Mouse (Mus musculus) kidney, adult 2 months (tissue): ENCODE data around the gene Prdx3. TPM values are rescaled to one million over a fixed set of nuclear protein-coding genes. Genes with fewer than 3 reads are reported as not detected.

Experiments
- DNase-seq: peaks from one replicate; pipeline ENCODE4 v3.0.0; 2021
- H3K27ac ChIP-seq: fragments of 200-500 bp; 2 replicates; pipeline ENCODE4 v1.5.1; 2012; ENCODE audit warnings: low read depth, low read length, control low read depth, inconsistent platforms; ENCODE audit not compliant: insufficient read depth
- H3K27me3 ChIP-seq: fragments of 200-500 bp; replicated peaks from 2 replicates; pipeline ENCODE4 v1.6.1; 2012; ENCODE audit warnings: mild to moderate bottlenecking, moderate library complexity, low read length, inconsistent platforms; ENCODE audit not compliant: control insufficient read depth, insufficient read depth
- H3K36me3 ChIP-seq: fragments of 200-500 bp; 2 replicates; pipeline ENCODE4 v1.6.1; 2012; ENCODE audit warnings: mild to moderate bottlenecking, moderate library complexity, low read length, inconsistent platforms; ENCODE audit not compliant: control insufficient read depth, insufficient read depth
- H3K4me1 ChIP-seq: fragments of 200-500 bp; 2 replicates; pipeline ENCODE4 v1.6.1; 2011; ENCODE audit warnings: low read length; ENCODE audit not compliant: control insufficient read depth, insufficient read depth
- H3K4me3 ChIP-seq: fragments of 200-500 bp; 2 replicates; pipeline ENCODE4 v1.5.1; 2011; ENCODE audit warnings: mild to moderate bottlenecking, low read depth, low read length, control low read depth; ENCODE audit not compliant: insufficient read depth
- CTCF ChIP-seq: fragments of 200-500 bp; conservative IDR thresholded peaks from 2 replicates; pipeline ENCODE4 v1.5.1; 2011; ENCODE audit warnings: low read depth, mild to moderate bottlenecking, control low read depth, low read length, moderate library complexity, mixed read lengths; ENCODE audit not compliant: insufficient read depth, insufficient read length
- POLR2A ChIP-seq: fragments of 200-500 bp; IDR thresholded peaks from one replicate; pipeline ENCODE4 v1.6.1; 2011; ENCODE audit warnings: low read depth, low read length, control low read depth
- WGBS: fragments of 180-500 bp; shearing (Covaris S2); methylation state at CpG from one replicate; pipeline ENCODE4 v1.1.7; 2018; 5-methylcytosine and 5-hydroxymethylcytosine counted together
- polyA plus RNA-seq: library from polyadenylated mRNA; depleted of rRNA; stranded (reverse); fragments of >200 nt; gene quantifications from 2 replicates; pipeline ENCODE4 v1.2.3, GENCODE M21; 2012

Prdx3 gene
- polyA plus RNA-seq, 1 experiment, result 364 TPM

GRCm38 (mm10) chr19:60889714-60890315 is 15.5 kb upstream of the Prdx3 start, which contains the start of gene Grk5:
Grk5 (plus strand) TSS chr19:60889749.
- peak; percentile 97 for DNase-seq
- under 1% methylated on average over 55 of the region's 55 CpGs for WGBS
- no peaks in the 10 kb centered on the region for H3K27me3 ChIP-seq

DNA sequence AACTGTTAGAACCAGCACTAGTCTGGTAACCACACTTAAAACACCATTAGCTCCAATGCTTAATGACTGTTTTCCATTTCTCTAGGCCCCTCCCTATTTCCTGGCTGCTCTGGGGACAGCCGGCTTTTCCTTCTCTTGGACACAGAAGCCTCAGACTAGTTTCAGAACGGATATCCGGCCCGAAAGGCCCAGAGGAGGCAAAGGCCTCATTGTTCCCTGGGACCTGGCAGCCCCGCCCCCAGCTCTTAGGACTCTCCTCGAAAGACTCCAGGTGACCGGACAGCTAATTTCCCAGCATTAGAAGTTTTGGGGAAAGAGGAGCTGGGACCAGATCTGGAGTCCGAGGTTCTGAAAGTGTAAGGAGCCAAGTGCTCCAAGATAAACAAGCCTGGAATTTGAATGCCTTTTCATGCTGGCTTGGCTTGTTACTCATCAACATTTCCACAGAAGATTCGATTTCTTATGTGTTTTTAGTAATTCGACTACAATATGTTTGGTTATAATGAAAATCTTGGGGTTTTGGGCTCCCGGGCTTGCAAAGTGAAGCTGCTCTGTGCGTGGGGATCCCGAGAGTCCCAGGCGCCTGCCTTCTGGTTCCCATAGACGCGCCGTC is 14.9 kb upstream of the Prdx3 start:
- H3K4me3 ChIP-seq, result peak overlapping the region; percentile 72
- 4% methylated on average over 17 of the region's 17 CpGs for WGBS
- no peaks in the 10 kb centered on the region for H3K27me3 ChIP-seq
- H3K27ac ChIP-seq, result peak overlapping the region; percentile 91
- H3K36me3 ChIP-seq, result no peaks in the 10 kb centered on the region
- TF ChIP-seq CTCF, result no peak; the same call in 1 of the 2 replicates
- no peak for TF ChIP-seq POLR2A
- DNase-seq, result peak; percentile 91
- peaks cover 3% of the 10 kb centered on the region; the same call in 1 of the 2 replicates for H3K4me1 ChIP-seq

More at GRCm38 (mm10) chr19:60889714-60890315, 15.5 kb upstream of the Prdx3 start, which contains the start of gene Grk5:
- no peaks in the 10 kb centered on the region for H3K36me3 ChIP-seq
- peak within 1 kb of the TSS; percentile 72 for H3K4me3 ChIP-seq
- H3K4me1 ChIP-seq, result peaks cover 3% of the 10 kb centered on the region; the same call in 1 of the 2 replicates
- TF ChIP-seq POLR2A (no peak), CTCF (peak; percentile 68; the same call in 1 of the 2 replicates)
- peak within 1 kb of the TSS; percentile 98 for H3K27ac ChIP-seq

- no peaks in the 10 kb centered on the region for H3K27me3 ChIP-seq
- no peak overlapping the region for H3K27ac ChIP-seq
- H3K36me3 ChIP-seq, result no peaks in the 10 kb centered on the region
- H3K4me3 ChIP-seq, result no peak overlapping the region
- DNase-seq, result no peak
- peaks cover 3% of the 10 kb centered on the region; the same call in 1 of the 2 replicates for H3K4me1 ChIP-seq
- TF ChIP-seq POLR2A, result no peak
- no peak for TF ChIP-seq CTCF
- 80% methylated on average over 2 of the region's 2 CpGs for WGBS
Measured at GRCm38 (mm10) chr19:60887637-60888036, 13.3 kb upstream of the Prdx3 start.

GRCm38 (mm10) chr19:60883129-60883528 is 8.8 kb upstream of the Prdx3 start:
- WGBS, result 4% methylated on average over 3 of the region's 3 CpGs
- no peaks in the 10 kb centered on the region for H3K27me3 ChIP-seq
- no peaks in the 10 kb centered on the region for H3K36me3 ChIP-seq
- H3K4me1 ChIP-seq, result no peaks in the 10 kb centered on the region
- TF ChIP-seq POLR2A (no peak), CTCF (peak; percentile 61)
- H3K27ac ChIP-seq, result no peak overlapping the region
- H3K4me3 ChIP-seq, result no peak overlapping the region
- DNase-seq, result peak; percentile 70

- 4% methylated on average over 4 of the region's 4 CpGs for WGBS
- H3K4me3 ChIP-seq, result peak overlapping the region; percentile 68
- DNase-seq, result peak; percentile 66
Measured at GRCm38 (mm10) chr19:60873501-60873900, 855 bp downstream of the Prdx3 start.

DNA sequence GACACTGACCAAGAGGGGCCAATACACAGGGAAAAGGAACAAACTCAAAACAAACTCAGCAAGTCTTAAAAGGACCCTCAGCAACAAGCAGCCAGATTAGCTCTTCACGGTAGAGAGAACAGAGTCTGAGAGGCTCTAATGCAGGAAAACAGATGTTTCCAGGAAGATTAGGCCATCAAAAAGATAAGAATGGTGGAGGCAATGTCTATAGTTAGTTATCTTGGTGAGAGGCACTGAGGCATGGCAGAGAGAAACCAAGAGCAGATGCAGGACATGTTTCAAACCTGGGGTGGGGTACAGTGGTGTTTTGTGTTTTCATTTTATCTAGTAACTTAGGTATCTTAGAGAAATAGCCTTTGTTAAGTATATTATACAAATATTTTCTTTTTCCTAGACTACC is 2.1 kb downstream of the Prdx3 start:
- peaks cover 9% of the 10 kb centered on the region for H3K4me1 ChIP-seq
- TF ChIP-seq CTCF (no peak), POLR2A (no peak)
- DNase-seq, result no peak
- no peak overlapping the region for H3K27ac ChIP-seq
- H3K4me3 ChIP-seq, result no peak overlapping the region
- H3K27me3 ChIP-seq, result no peaks in the 10 kb centered on the region
- peaks cover 14% of the 10 kb centered on the region for H3K36me3 ChIP-seq
- WGBS, result 52% methylated on average over 1 of the region's 1 CpGs

More at GRCm38 (mm10) chr19:60873501-60873900, 855 bp downstream of the Prdx3 start:
- TF ChIP-seq CTCF (no peak), POLR2A (no peak)
- H3K4me1 ChIP-seq, result peaks cover 9% of the 10 kb centered on the region
- peak overlapping the region; percentile 49 for H3K27ac ChIP-seq
- peaks cover 12% of the 10 kb centered on the region for H3K36me3 ChIP-seq
- no peaks in the 10 kb centered on the region for H3K27me3 ChIP-seq

- peaks cover 14% of the 10 kb centered on the region for H3K36me3 ChIP-seq
- DNase-seq, result no peak
- no peak for TF ChIP-seq POLR2A
- no peak for TF ChIP-seq CTCF
- WGBS, result 94% methylated on average over 5 of the region's 5 CpGs
- H3K4me1 ChIP-seq, result peaks cover 9% of the 10 kb centered on the region
- no peaks in the 10 kb centered on the region for H3K27me3 ChIP-seq
- no peak overlapping the region for H3K27ac ChIP-seq
- no peak overlapping the region for H3K4me3 ChIP-seq
Measured at GRCm38 (mm10) chr19:60871366-60871765, 3.0 kb downstream of the Prdx3 start.
